Mouse (Mus musculus): ENCODE measurements at regions not wholly inside any gene's neighbourhood (a gene's known extent, or its start where the extent isn't known, plus 50 kb on each side); places are given as distances from the start of the nearest gene placed in this dataset.
"Not testable (repeated sequence)": the region's sequence is repeated elsewhere in the genome, so short reads cannot be mapped to it uniquely, and the experiment has no call there.

DNA sequence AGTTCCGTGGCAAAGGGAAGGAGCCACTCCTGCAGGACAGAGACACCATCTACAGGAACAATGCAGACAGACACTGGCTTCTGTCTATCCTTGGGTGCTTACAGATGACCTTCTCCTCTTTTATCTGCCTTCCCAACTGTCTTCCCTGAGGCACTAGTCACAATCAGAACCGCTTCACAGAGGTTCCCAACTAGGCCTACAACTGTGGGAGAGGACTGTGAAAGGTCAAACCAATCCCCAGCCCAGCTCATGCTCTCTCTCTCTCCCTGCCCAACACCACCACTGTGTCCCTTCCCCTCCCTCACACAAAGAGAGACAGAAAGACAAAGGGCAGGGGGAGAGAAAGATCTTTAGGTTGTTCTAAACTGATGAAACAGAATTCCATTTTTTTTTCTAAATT, 61.3 kb downstream of the Tmem17 start:
- DNase-seq (ENCODE audit: low read depth, low spot score): peak; percentile 46

GRCm38 (mm10) chr11:22573802-22574201, 61.9 kb downstream of the Tmem17 start:
- DNase-seq (ENCODE audit: low read depth, low spot score): no peak

GRCm38 (mm10) chr11:22574506-22574905, 62.6 kb downstream of the Tmem17 start:
- no peak for DNase-seq (ENCODE audit: low read depth, low spot score)

DNA sequence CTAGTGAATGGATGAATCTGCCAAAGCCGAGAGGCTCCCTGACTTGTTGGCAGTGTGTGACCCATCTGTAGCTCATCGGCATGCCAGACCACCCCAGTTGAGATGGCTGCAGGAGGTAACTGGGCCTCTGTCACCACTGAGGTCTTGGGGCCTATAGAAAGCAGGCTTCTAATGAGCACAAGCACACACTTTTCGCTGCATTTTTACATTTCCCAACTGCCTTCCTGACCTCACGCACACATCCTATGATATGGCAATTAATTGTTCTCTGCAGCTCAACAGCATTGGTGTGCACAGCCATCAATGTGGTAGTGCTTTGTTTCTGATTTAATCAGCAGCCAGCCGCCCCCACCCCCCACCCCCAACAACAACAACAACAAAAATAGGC, 72.2 kb downstream of the Tmem17 start:
- DNase-seq (ENCODE audit: low read depth, low spot score): peak; percentile 21

DNA sequence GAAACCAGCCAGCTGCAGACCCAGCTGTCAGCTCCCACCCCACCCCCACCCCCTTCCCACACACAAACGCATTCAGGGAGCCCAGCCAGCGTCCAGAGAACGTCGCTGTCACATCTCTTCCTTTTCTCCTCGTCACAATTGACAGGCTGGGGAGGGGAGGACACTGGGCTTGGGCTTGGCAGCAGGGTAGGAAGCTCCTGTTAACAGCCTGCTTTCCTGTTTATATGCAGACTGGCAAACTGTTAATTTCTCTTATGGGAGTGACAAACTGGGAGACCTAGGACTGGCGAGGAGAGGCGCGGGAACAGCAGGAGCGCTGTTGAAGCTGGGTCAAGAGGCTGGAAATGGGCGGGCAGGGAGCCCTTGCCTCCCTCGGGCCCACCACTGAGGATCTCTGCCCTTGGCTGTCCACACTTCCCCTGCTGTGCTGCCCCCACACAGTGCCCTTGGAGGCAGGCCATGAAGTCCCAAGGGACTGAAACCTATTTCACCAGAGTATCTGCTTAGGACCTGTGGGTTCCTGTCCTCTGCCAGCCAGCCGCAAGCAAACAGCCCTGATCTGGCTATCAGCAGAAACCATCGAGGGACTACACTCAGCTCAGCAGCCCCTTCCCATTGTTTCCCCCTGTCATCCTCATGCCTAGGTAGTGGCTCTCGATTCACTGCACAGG, 72.7 kb downstream of the Tmem17 start:
- DNase-seq (ENCODE audit: low read depth, low spot score): peak; percentile 43

- peak; percentile 49 for DNase-seq (ENCODE audit: low read depth, low spot score)
Measured at GRCm38 (mm10) chr11:22587691-22588241, 75.9 kb downstream of the Tmem17 start.

DNA sequence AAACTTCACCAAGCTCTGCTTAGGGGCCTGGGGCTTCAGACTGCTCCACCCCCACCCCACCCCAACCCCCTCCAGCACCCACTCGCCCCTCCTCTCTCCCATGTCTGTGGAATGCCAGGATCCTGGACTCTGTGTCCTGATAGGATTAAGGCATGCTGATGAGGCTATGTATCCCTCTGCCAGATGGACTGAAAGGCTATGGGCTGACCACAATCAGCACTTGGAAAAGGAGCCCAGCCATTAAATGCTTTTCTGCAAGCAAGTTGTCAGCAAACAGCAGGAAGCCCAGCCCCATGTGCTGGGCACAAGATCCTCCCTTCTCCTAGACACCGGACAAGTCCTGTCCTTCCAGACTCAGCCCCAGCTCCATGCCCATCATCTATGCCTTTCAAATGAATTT, 76.7 kb downstream of the Tmem17 start:
- DNase-seq (ENCODE audit: low read depth, low spot score): no peak

- DNase-seq (ENCODE audit: low read depth, low spot score): no peak
Measured at GRCm38 (mm10) chr11:22589901-22590300, 78.0 kb downstream of the Tmem17 start.

DNA sequence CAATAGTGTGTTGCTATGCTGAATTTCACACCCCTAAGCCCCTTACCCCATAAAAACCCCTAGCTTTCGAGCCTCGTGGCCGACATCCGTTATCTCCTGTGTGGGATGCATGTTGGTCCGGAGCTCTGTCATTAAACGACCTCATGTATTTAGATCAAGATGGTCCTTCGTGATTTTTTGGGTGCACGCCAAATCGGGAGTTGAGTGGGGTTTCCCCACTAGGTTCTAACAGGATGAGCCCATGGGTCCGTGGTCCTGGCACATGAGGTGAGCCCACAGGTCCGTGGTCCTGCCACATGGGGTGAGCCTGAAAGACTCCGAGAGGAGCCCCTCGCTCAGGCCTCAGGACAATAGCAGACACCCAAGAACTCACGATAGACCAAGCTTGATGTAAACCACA, 79.2 kb downstream of the Tmem17 start:
- not testable (repeated sequence) for DNase-seq (ENCODE audit: low read depth, low spot score)

- DNase-seq (ENCODE audit: low read depth, low spot score): peak; percentile 61
Measured at GRCm38 (mm10) chr11:22592706-22593105, 80.8 kb downstream of the Tmem17 start.

GRCm38 (mm10) chr11:22596076-22596804, 84.4 kb downstream of the Tmem17 start:
- DNase-seq (ENCODE audit: low read depth, low spot score): peak; percentile 88

GRCm38 (mm10) chr11:22596805-22597149, 84.9 kb downstream of the Tmem17 start:
- no peak for DNase-seq (ENCODE audit: low read depth, low spot score)

GRCm38 (mm10) chr11:22600370-22600769, 88.5 kb downstream of the Tmem17 start:
- DNase-seq (ENCODE audit: low read depth, low spot score): peak; percentile 97

GRCm38 (mm10) chr11:22601977-22602376, 90.1 kb downstream of the Tmem17 start:
- peak; percentile 96 for DNase-seq (ENCODE audit: low read depth, low spot score)

- peak; percentile 66 for DNase-seq (ENCODE audit: low read depth, low spot score)
Measured at GRCm38 (mm10) chr11:22602610-22603009, 90.7 kb downstream of the Tmem17 start.

DNA sequence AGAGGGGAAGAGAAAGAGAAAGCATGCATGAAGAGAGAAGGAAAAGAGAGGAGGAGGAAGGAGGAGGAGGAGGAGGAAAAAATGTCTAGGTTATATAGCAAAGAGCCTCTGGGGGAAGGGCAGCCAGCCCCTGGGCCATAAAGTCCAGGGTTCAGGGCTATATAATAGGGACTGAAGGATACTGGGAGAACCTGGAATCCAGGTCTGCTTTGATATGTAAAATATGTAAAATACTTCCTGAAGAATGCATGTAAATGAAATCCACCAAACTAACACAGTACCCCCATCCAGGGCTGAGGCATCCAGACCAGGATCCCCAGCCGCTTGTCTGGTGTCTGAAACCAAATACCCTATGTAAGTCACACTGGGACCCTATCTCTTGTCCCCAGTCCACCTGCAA, 91.5 kb downstream of the Tmem17 start:
- peak; percentile 87 for DNase-seq (ENCODE audit: low read depth, low spot score)

GRCm38 (mm10) chr11:22606380-22606779, 94.5 kb downstream of the Tmem17 start:
- peak; percentile 82 for DNase-seq (ENCODE audit: low read depth, low spot score)

- DNase-seq (ENCODE audit: low read depth, low spot score): peak; percentile 99
Measured at GRCm38 (mm10) chr11:22607645-22608044, 95.8 kb downstream of the Tmem17 start.

GRCm38 (mm10) chr11:22608945-22609344, 97.1 kb downstream of the Tmem17 start:
- DNase-seq (ENCODE audit: low read depth, low spot score): peak; percentile 28

GRCm38 (mm10) chr11:22610433-22611101, 98.7 kb downstream of the Tmem17 start:
- peak; percentile 94 for DNase-seq (ENCODE audit: low read depth, low spot score)

DNA sequence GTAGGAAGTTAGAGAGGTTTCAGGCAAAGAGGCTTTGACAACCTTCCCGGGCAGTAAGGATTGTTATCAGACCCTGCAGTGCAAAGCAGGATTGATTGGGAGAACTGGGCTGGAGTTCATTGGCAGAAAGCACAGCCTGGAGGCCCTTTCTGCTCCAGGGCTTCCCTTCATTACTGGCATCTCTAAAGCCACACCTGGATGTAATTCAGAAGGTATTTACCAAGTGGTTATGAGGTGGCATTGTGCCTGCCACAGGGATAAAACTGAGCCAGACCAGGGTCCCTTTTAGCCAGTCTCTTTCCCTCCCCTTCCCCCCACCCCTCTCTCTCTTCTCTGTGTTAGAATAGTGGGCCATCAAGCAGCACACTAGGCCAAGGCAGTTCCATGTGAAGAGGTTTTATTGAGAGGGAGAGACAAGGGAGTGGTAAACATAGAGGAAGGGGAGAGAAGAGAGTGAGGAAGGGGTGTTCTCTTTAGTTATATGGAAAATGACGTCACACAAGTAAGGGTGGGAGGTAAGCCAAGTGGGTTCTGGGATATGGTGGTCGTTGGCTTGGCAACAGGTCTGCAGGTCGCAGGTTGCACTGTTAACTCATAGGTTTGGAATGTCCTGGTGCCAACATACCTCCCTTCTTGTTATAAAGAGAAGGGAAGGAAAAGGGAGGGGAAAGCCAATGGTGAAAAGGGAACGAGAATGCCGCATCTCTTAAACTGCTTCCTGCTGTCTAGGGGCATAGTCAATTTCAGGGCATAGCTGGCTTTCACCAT, 99.4 kb downstream of the Tmem17 start:
- DNase-seq (ENCODE audit: low read depth, low spot score): peak; percentile 82

GRCm38 (mm10) chr11:22613500-22613899, 101.6 kb downstream of the Tmem17 start:
- peak; percentile 96 for DNase-seq (ENCODE audit: low read depth, low spot score)
